Mouse (Mus musculus) layer of hippocampus, adult 9-10 months (tissue): ENCODE data around the gene Nepro.
A peak's percentile ranks its signal among the peaks of the same experiment; 100 is the strongest.

ENCODE experiments used
- DNase-seq: peaks from one replicate; pipeline ENCODE4 v3.0.0; 2022; ENCODE audit warnings: low spot score

Nepro gene

DNA sequence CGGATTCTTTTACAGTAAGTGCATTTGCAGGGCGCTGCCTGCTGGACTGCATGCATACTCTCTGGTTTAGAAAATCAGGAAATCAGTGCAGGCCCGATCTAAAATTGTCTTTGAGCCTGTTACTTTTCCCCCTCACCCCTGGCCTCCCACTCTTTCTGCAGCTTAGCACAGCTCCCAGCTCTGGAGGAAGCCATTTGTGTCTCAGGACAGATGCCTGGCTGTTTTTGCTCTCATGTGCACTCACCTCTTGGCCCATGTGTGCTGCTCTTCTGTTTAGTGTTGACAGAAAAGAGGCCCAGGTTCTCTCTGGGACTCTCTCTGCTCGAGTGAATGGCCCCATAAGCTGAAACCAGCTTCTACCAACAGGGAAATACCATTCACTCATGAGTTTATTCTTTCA lies 20.6 kb upstream of the Nepro start:
- no peak for DNase-seq

DNA sequence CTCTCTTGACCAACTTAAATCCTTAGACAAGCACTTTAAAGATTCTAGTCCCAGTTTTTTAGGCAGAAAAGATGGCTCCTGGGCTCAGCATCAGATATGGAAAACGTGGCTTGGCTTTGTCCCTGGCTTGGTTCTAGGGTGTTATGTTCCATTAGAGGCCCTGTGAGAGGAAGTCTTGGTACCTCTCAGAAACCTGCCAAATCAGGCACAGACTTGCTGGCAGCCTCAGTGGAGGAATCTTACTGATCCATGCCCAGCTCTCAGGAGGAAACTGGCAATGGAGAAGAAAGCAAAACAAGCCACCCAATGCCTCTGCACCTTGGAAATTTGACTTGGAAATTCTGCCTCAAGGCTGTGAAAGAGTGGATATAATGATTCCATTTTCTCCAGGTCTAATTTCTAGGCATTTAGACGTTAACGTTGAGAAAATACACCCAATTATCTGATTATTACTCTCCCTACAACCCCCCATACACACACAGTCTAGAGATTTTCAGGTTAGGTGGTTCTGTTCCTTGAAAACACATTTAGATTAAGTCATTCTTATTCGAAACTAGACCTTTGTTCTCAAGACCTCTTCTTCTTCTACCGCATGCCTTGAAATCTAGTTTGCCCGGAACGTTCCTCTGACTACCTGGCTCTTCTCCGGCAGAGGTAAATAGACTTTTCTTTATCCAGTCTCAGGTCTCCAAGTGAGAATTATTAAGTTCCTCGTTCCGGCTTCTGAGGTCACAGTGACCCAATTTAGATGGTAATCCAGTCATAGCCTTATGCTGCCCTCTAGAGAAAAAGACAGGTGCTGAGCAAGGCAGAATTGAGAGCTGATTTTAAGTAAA lies 7.6 kb upstream of the Nepro start:
- no peak for DNase-seq

DNA sequence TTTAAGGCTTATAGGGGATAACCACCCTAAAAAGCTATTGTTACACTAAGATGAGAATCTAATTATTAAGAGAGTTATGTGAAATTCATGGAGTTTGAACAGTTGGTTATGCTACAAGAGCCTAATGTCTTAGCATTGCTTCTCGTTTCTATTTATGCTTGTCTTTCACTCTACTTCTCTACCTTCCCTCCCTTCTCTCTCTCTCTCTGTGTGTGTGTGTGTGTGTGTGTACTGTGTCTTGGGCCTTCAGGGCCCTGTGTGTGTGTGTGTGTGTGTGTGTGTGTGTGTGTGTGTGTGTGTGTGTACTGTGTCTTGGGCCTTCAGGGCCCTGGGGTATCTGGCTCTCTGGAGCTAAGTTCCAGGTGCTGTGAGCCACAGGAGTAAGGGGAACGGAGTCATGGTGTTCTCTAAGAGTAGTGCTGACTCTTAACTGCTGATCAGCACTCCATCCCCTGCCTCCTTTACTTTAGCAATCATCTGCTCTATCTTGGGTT lies 6.9 kb upstream of the Nepro start:
- no peak for DNase-seq

DNA sequence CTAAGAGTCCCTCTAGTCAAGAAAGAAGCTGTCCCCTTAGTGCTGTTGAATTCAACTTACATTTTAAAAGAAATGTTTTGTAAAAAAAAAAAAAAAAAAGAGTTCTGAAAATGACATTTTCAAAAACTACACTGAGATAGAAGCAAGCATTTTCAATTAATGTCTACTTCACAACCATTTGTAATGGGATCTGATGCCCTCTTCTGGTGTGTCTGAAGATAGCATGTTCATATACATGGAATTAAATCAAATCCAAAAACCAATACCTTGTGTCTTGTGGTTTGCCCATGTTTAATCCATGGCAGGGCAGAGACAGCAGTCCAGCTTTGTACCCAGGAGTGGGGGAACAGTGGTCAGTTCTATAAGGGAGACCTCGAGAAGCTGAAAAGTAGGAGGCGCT lies 6.3 kb upstream of the Nepro start:
- DNase-seq: no peak

DNA sequence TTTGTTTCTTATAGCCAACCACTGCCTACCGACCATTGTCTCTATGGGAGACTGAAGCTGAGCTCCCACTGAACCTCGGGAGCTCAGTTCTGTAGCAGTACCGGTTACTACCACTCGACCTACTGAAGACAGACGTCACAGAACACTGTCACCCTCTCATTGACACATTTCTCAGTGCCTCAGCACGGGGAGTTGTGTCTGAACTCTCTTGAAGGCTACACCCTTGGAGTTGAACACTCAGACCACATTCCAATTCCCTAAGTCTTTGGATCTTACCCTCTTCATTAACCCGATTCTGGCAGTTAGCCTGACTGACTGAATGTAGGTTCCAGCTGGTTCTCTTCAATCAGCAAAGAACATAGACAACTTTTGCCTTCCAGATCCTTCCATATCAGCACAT lies 4.8 kb upstream of the Nepro start:
- DNase-seq: no peak

DNA sequence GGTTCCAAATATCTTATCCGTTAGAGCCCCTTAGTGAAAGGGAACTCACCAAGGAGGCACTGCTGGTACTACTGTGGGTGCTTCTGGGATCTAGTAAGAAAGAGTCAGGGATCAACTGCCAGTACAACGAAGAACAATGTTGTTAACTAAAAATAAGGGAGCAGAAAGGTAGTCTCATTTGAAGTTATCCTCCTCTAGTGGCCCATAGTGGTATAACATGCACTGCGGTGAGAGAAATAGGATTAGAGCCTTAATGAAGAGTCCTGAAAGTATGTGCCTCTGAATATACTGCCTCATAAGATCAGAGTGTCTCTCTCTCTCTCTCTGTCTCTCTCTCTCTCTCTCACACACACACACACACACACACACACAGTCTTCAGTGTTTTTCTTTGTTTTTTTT lies 3.6 kb upstream of the Nepro start:
- DNase-seq: no peak

DNA sequence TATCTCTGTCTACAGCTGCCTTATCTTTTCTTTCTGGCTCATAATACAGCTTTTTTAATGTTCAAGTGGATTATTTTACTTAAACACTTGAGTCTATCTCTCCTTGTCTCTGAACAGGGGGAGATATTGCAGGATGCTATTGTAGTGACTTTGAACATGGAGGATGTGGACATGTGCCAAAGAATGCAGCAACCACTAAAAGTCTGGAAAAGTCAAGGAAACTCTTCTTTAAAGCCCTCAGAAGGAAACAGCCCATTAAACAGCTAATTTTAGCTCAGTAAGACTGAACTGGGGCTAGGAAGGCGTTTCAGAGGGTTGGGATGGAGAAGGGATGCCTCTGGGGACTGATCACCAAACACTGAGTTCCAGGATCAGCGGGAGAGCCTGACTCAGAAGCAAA lies 1.4 kb upstream of the Nepro start:
- DNase-seq: no peak

DNA sequence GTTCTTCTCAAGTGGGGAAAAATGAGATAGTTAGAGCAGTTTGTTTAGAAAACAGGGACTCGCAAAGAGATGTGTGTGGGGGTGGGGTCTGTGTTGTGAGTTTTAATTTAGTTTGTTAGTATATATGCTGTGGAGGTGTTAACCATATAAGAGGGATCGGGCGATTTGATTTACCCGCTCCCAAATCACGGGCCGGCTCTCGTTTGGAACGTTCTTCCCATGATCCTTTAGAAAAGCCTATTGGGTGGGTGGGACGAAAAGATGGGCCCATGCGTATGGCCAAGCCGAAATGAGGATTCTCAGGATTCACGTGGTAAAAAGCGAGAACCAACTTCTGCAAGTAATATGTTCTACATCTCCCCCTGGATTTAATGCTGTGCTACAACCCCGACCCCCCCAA lies 746 bp downstream of the Nepro start:
- no peak for DNase-seq

DNA sequence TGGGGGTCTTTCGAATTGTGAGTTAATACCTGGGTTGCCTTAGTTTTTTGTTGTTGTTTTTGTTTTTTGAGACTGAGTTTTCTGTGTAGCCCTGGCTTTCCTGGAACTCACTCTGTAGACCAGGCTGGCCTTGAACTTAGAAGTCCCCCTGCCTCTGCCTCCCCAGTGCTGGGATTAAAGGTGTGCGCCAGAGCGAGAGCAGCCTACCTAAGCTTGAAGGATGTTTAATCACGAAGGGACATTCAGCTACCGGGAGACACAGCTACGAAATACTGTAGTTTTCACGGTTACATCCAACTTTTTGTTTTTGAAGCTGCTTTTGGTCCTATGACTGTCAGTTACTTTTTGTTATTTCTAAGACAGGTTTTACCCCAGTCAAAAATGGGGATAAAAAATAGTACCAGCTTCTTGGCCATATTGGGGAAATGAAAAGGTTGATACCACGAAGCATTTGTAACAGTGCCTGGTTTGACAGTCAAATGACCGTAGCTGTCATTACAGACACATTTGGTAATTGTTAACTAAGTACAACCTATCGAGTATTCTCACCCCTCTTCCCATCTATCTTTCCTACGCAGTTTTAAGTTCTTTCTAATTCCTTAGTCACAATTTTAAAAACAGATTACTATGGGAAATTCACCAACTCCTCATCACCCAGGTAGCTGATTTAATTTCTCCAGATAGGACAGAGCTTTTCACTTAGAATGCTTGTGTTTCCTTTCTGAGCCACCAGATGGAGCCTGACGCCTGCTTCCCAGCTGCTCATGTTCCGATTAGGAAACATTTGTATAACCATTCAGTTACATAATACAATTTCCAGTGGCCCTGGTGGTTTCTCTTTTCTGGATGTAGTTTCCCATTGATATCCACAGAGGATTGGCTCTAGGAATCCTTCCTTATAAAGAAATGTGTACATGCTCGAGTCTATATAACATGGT lies 1.5 kb downstream of the Nepro start:
- peak; percentile 89 for DNase-seq

DNA sequence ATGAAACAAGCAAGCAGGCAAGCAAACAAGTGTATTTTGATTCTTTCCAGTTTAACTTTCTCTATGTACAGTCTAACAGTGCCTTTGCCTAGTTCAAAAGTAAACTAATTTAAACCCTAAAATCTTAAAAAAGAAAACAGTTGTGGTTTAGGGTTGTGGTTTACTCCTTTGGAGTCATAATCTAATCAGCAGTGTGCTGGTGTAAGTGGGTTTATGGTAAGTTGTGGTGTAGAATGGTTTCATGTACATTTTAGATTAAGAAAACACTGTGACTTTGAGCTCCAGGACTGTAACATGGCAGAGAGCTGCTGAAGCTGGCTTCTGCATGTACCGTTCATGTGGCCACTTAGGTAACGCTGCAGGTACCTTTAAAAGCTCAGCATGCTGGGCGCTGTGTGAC lies 3.4 kb downstream of the Nepro start:
- DNase-seq: no peak

DNA sequence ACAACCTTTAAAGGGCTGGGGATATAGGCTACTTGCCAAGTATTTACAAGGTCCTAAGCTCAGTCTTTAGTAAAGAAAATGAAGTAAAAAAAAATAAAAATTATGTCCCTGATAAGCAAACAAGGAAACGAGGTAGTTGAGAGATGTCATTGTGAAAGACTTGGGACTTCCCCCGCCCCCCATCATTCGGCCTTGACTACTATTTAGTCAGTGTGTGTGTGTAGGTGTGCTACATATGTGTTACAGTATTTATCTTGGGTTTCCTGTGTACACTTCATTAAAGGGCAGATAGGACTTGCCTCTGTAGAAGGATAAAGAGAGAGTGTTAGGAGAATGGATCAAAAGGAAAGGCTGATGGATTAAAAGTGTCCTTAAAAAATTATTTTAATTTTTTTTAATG lies 10.0 kb downstream of the Nepro start:
- DNase-seq: no peak

DNA sequence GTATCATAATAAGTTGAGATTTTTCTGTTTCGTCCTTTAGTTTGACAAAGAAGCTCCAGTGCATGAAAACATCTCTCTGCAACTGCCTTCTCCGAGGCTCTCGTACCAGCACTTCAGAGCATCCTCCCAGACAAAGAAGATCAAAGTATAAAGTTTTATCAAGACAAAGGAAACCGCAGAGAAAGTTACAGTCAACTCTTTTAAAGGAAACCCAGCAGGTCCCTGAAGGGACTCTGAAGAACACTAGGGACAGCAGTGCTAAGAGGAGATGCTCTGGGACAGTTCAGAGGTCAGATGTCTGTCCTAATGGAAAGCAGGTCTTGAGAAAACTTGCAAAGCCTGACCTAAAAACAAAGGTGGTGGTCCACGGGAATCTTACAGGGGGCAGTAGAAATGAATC lies 11.6 kb downstream of the Nepro start:
- no peak for DNase-seq

DNA sequence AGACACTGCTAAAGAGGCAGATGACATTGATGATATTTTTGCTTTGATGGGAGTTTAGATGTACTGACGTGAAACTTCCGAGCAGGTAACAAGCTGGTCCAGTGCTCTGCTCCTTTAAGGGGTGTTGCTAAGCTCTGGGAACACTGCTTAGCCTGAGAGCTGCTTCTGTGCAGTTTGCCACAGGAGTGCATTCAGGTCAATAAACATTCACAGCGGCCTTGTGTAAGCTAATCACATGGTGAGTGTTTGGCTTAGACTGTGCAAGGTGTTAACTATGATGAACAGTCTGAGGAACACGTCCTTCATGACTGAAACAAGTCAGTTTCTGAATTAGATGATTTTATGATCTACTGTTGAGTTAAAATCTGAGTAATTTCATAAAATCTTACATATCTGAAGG lies 12.0 kb downstream of the Nepro start:
- DNase-seq: no peak

DNA sequence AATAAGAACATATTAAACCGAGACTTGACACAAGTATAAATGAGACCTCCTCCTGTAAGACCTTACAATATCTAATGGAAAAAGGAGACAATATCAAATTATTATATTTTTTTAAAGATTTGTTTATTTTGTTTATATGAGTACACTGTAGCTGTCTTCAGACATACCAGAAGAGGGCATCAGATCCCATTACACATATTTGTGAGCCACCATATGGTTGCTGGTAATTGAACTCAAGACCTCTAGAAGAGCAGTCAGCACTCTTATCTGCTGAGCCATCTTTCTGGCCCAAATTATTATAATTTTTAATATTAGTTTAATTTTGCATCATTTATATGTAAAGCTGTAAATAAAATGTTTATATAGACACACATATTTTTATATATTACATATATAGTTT lies 18.7 kb downstream of the Nepro start:
- DNase-seq: no peak

DNA sequence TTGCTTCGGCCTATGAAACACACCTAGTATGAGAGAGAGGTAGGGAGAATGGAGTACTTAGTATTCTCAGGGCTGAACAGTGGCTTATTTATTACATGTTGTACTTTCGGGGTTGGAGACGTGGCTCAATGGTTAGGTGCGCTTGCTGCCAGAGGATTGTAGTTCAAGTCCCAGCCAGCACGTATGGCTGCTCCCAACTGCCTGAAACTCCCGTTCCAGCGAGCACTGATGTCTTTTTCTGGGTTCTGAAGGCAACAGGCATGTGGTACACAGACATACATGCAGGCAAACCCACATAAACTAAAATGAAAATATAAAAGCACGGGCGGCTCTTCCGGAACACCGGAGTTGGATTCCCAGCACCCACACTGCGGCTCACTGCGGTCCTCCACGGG lies 21.4 kb downstream of the Nepro start:
- no peak for DNase-seq

DNA sequence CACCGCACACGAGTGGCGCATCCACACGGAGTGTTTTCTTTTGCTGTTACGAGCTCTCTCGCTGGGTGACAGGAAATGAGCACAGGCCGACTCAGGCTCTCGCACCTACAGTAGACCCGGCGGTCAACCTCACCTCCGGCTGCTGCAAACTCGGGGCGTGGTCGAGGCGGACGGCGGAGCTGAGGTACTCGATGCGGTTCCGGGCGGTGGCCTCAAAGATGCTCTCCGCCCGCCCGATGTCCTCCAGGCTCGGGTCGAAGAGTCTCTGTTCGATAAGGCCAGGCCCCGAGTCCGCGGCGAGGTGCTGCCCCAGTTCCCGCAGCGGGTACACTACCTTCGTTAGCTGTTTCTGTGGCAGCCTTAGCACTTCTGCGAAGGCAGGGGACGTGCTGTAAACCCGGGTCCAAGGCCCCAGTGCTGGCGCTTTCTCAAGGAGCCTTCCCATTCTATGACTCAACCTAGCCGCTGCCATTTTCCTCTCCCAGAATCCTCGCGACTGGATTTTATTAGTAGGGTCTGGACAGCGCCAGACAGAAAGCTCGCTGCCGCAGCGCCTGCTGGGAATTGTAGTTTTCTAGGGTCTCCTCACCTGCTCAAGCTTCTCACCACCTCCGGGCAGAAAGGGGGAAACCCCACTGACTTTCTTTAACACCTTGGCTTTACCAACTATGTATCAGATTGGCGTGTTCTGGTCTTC lies 21.9 kb downstream of the Nepro start, which contains the start of gene Gtpbp8:
Gtpbp8 (minus strand) TSS at position 498 of the 697 bp plus-strand sequence.
- peak; percentile 78 for DNase-seq

DNA sequence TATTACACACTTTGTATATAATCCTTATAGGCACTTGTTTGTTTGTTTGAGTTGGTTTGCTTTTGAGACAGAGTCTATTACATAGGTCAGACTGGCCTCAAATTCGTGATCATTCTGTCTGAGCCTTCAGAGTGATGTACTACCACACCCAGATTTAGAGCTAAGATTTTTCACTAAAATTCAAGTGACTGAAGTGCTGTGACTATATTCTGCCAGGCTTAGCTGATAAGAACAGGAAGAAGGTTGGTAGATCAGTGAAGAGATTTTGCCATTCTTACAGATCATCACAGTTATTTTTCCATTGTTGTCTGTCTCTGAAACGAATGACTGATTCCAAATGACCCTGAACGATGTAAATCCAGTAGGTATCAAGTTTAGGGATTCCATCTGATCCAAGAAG lies 23.9 kb downstream of the Nepro start:
- no peak for DNase-seq

DNA sequence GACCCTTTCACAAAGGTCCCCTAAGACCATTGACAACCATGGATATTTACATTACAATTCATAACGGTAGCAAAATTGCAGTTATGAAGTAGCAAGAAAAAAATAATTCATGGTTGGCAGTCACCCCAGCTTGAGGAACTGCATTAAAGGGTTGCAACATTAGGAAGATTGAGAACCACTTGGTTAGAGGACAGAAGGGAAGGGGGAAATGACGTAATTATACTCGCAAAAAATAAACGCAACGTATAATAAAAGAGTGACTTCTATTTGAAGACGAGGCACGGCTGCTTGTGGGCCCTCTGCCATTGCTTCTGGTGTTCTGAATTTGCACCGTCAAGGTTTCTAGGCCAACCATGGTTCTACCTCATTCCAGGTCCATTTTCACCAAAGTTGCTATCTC lies 33.6 kb downstream of the Nepro start:
- DNase-seq: no peak

DNA sequence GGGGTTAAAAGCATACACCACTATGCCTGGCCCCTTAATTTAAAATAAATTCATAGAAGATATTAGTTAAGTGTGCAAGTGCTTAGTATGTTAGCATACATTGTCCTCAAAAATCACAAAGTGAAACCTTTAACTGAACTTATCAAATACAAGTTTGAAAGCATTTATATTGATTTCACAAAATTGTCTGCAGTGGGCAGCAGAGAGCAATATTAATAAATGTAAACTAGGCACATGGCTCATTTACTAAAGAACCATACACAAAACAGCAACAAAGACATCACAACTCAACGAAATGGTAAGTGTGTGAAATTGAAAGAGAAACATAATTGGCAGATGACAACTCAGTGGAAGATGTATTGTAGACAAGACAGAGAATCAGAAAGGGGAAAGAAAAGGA lies 37.7 kb downstream of the Nepro start:
- no peak for DNase-seq

DNA sequence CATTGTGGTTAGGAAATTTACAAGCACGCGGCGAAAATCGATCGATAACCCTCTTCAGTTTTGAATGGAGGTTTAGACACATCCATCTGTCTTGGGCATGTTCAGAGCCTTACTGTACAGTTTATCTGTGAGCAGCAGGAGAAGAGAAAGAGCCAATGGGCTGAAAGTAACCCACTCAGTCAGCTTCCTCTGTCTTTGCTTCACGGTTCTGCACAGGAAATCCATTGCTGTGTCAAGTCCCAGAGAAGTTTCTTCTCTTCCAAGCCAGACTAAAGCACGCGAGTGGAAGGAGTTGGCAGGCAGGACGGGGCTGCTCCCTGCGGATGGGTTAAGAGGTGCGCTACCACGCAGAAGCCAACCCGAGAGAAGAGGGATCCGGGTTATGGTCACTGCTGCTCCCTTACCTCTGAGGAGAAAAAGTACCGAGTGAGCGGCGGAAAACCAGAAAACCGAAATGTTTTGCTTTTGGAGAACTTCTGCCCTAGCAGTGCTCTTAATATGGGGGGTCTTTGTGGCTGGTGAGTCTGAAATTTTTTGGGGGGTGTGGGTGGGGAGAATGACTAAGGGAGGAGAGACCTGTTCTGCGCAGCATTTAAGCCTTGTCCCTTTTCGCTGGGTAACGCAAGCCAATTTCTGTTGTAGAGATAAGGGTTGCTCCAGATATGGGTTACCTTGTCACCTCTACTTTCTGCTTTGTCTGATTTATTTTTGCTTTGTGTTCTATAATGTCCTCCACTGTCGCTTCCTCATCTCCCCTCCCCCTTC lies 41.6 kb downstream of the Nepro start, which contains the start of gene Cd200r1:
Cd200r1 (plus strand) TSS at position 182 of the 765 bp plus-strand sequence.
- DNase-seq: no peak

DNA sequence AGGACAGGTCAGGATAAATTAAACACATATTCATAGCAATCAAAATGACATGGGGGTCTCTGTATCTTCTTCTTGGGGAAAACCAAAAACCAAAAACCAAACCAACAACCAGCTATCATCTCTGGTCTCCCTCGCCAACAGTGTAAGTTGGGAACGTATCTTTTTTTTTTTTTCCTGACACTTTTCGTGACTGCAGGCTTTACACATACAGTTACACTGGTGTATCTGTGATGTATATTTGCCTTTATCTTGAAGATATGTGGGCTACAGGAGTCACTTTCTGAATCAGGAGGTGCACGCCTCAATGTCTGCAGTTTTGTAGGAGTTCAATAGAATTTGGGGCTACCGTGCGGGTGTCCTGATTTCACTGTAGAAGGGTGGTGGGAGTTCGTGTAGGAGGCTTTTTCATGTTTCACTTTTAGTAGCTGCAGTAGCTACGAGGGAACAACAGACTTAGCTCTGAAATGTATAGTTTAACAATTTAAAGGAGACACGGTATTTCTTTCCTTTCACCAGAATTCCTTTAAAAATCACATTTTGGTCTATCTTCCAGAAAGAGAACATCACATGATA lies 42.3 kb downstream of the Nepro start:
- no peak for DNase-seq
